Mouse (Mus musculus) limb, embryonic 15.5 days (tissue): Measurements from ENCODE around the gene Tbrg4. TPM values are rescaled to one million over a fixed set of nuclear protein-coding genes. Genes with fewer than 3 reads are reported as not detected.

ENCODE experiments used
- polyA plus RNA-seq: library from polyadenylated mRNA; unstranded; fragments of >200 nt; fragmentation: Nextera tagmentation; extraction: Ambion mirVana; gene quantifications from 2 replicates; pipeline ENCODE4 v1.2.1, GENCODE M21; 2015

Tbrg4 gene
- polyA plus RNA-seq, 1 experiment from 2014 or later = 32.9 TPM

Other genes with a start within 250 kb of the Tbrg4 start
- gene Zmiz2, start 237.0 kb downstream of the Tbrg4 start, polyA plus RNA-seq = 10.0 TPM in 2 replicates
- gene Ppia, start 210.6 kb downstream of the Tbrg4 start, polyA plus RNA-seq = 4,193 and 4,412 TPM in 2 replicates
- gene H2afv, start 181.6 kb downstream of the Tbrg4 start, polyA plus RNA-seq = 402 and 435 TPM in 2 replicates
- 29.2 and 29.9 TPM in 2 replicates for gene Purb, start 150.2 kb downstream of the Tbrg4 start, polyA plus RNA-seq
- 3.6 and 4.2 TPM in 2 replicates for gene Myo1g, start 105.1 kb downstream of the Tbrg4 start, polyA plus RNA-seq
- 89.7 and 101 TPM in 2 replicates for gene Ccm2, start 79.2 kb downstream of the Tbrg4 start, polyA plus RNA-seq
- gene Nacad, start 20.0 kb downstream of the Tbrg4 start, polyA plus RNA-seq = 1.6 and 1.9 TPM in 2 replicates
- not detected in 2 replicates for gene Wap, start 12.6 kb upstream of the Tbrg4 start, polyA plus RNA-seq
- gene Ramp3, start 32.5 kb upstream of the Tbrg4 start, polyA plus RNA-seq = 7.8 and 8.7 TPM in 2 replicates
- not detected in 2 replicates for gene Gm11983, start 211.6 kb upstream of the Tbrg4 start, polyA plus RNA-seq